Comparison of ENCODE assay signal across 10 mouse cellular contexts in genomic region chr7:49751148-49751547, GRCm38 (mm10). TPM values are rescaled to one million over a fixed set of nuclear protein-coding genes. Genes with fewer than 3 reads are reported as not detected.
A peak's percentile ranks its signal among the peaks of the same experiment; 100 is the strongest.
DNase-seq lines count a peak whose midpoint lies in the region; ATAC-seq and TF ChIP-seq lines count a peak whose summit lies in the region.
"Had no signal": no experiment of that assay in that cellular context is flagged by ENCODE, and none has a peak within 500 bp of the region (broad histone marks: within the 10 kb centered on the region; RNA-seq: fewer than 3 reads in every experiment).

No protein-coding gene starts in this region.

- no peak overlapping the region for H3K4me3 ChIP-seq in liver, adult 2 months (ENCODE audit: insufficient read depth, low read depth, low read length)
- no peak overlapping the region for H3K4me3 ChIP-seq in forebrain, postnatal 0 days (ENCODE audit: low read depth, low read length)
- H3K4me3 ChIP-seq: heart, embryonic 15.5 days; midbrain, embryonic 12.5 days had no signal

- peaks cover 1% of the 10 kb centered on the region; the same call in 1 of the 2 replicates for H3K4me1 ChIP-seq in liver, adult 2 months (ENCODE audit: control insufficient read depth, insufficient read depth, low read length)
- no peaks in the 10 kb centered on the region for H3K4me1 ChIP-seq in forebrain, postnatal 0 days (ENCODE audit: insufficient read depth)
- H3K4me1 ChIP-seq: heart, embryonic 15.5 days had no signal

- no peak overlapping the region for H3K27ac ChIP-seq in liver, adult 2 months (replicated peaks; ENCODE audit: insufficient read depth, low read depth, low read length)
- no peak overlapping the region for H3K27ac ChIP-seq in forebrain, postnatal 0 days (ENCODE audit: low read depth, low read length)
- H3K27ac ChIP-seq: heart, embryonic 15.5 days; midbrain, embryonic 12.5 days had no signal

- H3K4me2 ChIP-seq in forebrain, postnatal 0 days (ENCODE audit: low read depth): no peak overlapping the region
- H3K4me2 ChIP-seq: heart, embryonic 15.5 days; midbrain, embryonic 12.5 days had no signal

- TF ChIP-seq CTCF in liver, adult 2 months (IDR thresholded peaks at IDR 0.05; ENCODE audit: low read depth, low read length): peak; percentile 49
- TF ChIP-seq CTCF in forebrain, postnatal 0 days (IDR thresholded peaks at IDR 0.05; ENCODE audit: low read depth): peak; percentile 85

- H3K79me2 ChIP-seq in liver, adult 2 months (ENCODE audit: control insufficient read depth, insufficient read depth, low read length): no peaks in the 10 kb centered on the region

- TF ChIP-seq POLR2A in liver, adult 2 months (IDR thresholded peaks at IDR 0.05; ENCODE audit: extremely low read depth, insufficient read depth, low read length): no peak

- 10% methylated on average over 4 of the region's 4 CpGs for WGBS in liver, adult 2 months
- WGBS in forebrain, postnatal 0 days: 7% methylated on average over 4 of the region's 4 CpGs

- no peak overlapping the region for H3K9ac ChIP-seq in liver, adult 2 months (ENCODE audit: low read depth, low read length)
- H3K9ac ChIP-seq in forebrain, postnatal 0 days: no peak overlapping the region
- H3K9ac ChIP-seq: heart, embryonic 15.5 days; midbrain, embryonic 12.5 days had no signal

- H3K9me3 ChIP-seq in forebrain, postnatal 0 days (ENCODE audit: low read length): no peaks in the 10 kb centered on the region
- H3K9me3 ChIP-seq: heart, embryonic 15.5 days; midbrain, embryonic 12.5 days had no signal

- no peaks in the 10 kb centered on the region for H3K27me3 ChIP-seq in liver, adult 2 months (ENCODE audit: control insufficient read depth, insufficient read depth, low read length)
- H3K27me3 ChIP-seq in forebrain, postnatal 0 days (ENCODE audit: insufficient read depth, low read length): peaks cover 45% of the 10 kb centered on the region

- no peaks in the 10 kb centered on the region for H3K36me3 ChIP-seq in liver, adult 2 months (ENCODE audit: control insufficient read depth, insufficient read depth, low read length)
- no peaks in the 10 kb centered on the region for H3K36me3 ChIP-seq in forebrain, postnatal 0 days (ENCODE audit: insufficient read depth)
- H3K36me3 ChIP-seq: heart, embryonic 15.5 days; midbrain, embryonic 12.5 days had no signal

- ATAC-seq in forebrain, postnatal 0 days: peak; percentile 32; the same call in 1 of the 2 replicates

- DNase-seq in cerebellum, adult 18-20 months: peak; percentile 19 to 28
- DNase-seq in cerebellum, adult 11-12 months: no peak
- peak; percentile 49 for DNase-seq in liver, adult 2 months (ENCODE audit: extremely low read depth, low read depth, low spot score)
- no peak for DNase-seq in liver
- DNase-seq in T-cell, adult 2 months (ENCODE audit: low spot score): peak; percentile 9
- peak; percentile 75 for DNase-seq in forebrain, postnatal 0 days
- DNase-seq in lung, postnatal 25 days (ENCODE audit: low spot score): peak; percentile 46
- no peak for DNase-seq in frontal cortex, postnatal 25 days (ENCODE audit: low spot score in 2 of 2)

RNA-seq across cellular contexts. Expression of gene Htatip2, which starts 7.8 kb away (rescaled TPM):
- 22.6 and 30.9 TPM in 2 replicates for total RNA-seq in liver, adult 2 months (2014; rRNA removed)
- 23.2 and 29.6 TPM in 2 replicates for polyA plus RNA-seq in liver, adult 2 months (2012; rRNA removed)
- 1.1 and 1.6 TPM in 2 replicates for total RNA-seq in forebrain, postnatal 0 days (2014; rRNA removed)
- polyA plus RNA-seq in forebrain, postnatal 0 days (2015; fragmentation: Nextera tagmentation; extraction: Ambion mirVana): 4.7 and 5.5 TPM in 2 replicates

RNA-seq across cellular contexts. Expression of gene Prmt3, which starts 27.0 kb away (rescaled TPM):
- 10.5 and 13.6 TPM in 2 replicates for total RNA-seq in liver, adult 2 months (2014; rRNA removed)
- 5.0 and 6.7 TPM in 2 replicates for polyA plus RNA-seq in liver, adult 2 months (2012; rRNA removed)
- total RNA-seq in forebrain, postnatal 0 days (2014; rRNA removed): 55.5 and 60.6 TPM in 2 replicates
- 41.4 and 42.3 TPM in 2 replicates for polyA plus RNA-seq in forebrain, postnatal 0 days (2015; fragmentation: Nextera tagmentation; extraction: Ambion mirVana)

Comparison
In these comparisons a context has a peak if more than half of its experiments do, and no peak if none do; other contexts are left out.
1. DNase-seq: peak in cerebellum, adult 18-20 months (2 of 2), liver, adult 2 months (single experiment), T-cell, adult 2 months (single experiment), forebrain, postnatal 0 days (single experiment) and lung, postnatal 25 days (single experiment); none in cerebellum, adult 11-12 months (single experiment), liver (single experiment) and frontal cortex, postnatal 25 days (0 of 2).